Mouse (Mus musculus) liver (tissue): ENCODE measurements around the gene Tnfrsf26.
A peak's percentile ranks its signal among the peaks of the same experiment; 100 is the strongest.

Experiments
- DNase-seq: peaks from one replicate; pipeline ENCODE4 v3.0.0-alpha.2; 2020; ENCODE audit warnings: mixed read lengths

Tnfrsf26 gene

DNA sequence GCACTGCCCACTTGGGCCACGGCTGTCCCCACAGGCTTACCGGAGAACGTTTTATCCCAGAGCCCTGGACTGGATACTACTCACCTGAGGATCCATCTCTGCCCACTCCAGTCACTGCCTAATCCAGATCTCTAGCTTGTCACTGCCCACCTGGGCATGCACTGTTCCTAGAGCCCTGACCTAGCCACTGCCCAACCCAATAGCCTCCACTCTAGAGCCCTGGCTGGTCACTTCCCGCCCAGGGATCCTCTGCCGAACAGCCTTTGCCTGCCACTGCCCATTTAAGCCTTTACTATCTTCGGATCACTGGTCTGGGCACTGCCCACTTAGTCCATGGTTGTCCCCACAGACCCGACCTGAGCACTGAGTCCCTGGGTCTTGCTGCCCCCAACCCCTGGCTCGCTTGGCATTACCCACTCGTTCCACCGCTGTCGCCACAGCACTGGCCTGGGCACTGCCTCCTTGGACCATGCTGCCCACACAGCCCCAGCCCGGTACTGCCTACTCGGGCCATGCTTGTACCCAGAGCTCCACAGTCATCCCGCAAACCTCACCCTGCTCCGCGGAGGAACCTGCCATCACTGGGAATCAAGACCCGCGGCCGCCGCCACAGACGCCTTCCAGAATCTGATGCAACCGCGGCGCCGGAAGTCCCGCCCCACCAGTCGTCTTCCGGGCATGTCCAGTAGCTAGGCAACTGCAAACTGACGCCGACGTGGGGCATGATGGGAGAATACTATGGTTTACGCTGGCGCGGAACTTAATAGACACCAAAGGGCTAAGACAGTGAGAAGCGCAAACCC is 28.9 kb downstream of the Tnfrsf26 start, which contains the start of gene Cars:
TSS of gene Cars (minus strand) at position 663 of the 803 bp plus-strand sequence.
- DNase-seq, result peak; percentile 23

- DNase-seq, result no peak
Measured at GRCm38 (mm10) chr7:143594865-143595264, 33.7 kb downstream of the Tnfrsf26 start.

- DNase-seq, result no peak
Measured at GRCm38 (mm10) chr7:143592255-143592654, 36.3 kb downstream of the Tnfrsf26 start.

DNA sequence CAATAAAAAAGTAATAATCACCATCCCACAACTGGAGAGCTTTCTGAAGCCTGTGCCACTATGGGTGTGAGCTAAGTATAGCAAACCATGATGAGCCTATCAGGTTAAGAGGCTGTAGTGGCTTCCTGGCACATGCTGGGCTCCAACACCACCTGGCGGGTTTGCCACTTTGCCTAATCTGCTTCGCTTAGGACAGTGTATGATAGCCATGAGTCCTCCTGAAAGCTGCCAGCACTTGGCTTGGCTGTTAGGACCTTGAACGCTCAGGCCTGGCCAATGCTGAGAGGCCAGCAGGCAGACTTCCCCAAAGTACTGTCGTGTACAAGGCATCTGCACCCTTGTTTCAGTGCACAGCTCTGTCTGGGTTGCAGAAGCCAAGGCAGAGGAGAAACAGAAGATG is 40.5 kb downstream of the Tnfrsf26 start:
- DNase-seq, result no peak

- no peak for DNase-seq
Measured at GRCm38 (mm10) chr7:143587586-143587985, 40.9 kb downstream of the Tnfrsf26 start.

- DNase-seq, result peak; percentile 74
Measured at GRCm38 (mm10) chr7:143583956-143584355, 44.6 kb downstream of the Tnfrsf26 start.

DNA sequence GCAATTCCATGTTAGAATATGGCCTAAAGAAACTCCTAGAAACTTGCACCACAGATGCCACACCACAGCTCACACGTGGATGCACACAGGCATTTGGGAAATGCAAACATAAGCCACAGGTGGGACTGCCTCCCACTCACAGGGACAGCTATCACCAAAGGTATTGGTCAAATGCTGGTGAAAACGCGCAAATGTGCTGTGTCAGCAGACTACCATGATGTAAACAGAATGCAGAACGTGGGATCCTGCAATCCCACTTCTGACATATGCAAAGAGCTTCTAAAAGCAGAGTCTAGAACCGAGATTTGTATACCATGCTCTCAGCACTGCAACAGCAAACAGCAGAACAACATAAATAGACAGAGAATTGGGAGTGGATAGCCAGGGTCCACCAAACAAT is 45.5 kb downstream of the Tnfrsf26 start:
- no peak for DNase-seq

GRCm38 (mm10) chr7:143575751-143576150 is 52.8 kb downstream of the Tnfrsf26 start:
- no peak for DNase-seq

DNA sequence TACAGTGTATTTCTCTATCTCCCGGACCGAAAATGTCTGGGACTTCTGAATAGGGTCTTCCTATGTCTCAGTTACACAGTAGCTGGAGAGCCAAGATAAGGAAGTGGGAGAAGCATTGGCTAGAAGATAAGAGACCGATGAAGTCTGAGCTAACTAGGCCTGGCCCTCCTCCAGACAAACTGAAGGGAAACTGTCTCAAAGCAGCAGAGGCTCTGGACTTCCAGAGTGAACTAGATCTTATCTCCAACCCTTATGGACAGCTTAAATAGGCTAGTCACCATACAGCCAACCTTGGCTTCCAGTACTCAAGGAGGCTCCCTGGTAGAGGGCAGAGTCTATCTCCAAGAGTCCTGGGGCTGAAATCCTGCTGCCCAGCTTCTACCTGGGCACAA is 62.9 kb downstream of the Tnfrsf26 start:
- DNase-seq, result peak; percentile 62

- no peak for DNase-seq
Measured at GRCm38 (mm10) chr7:143565015-143565647, 63.4 kb downstream of the Tnfrsf26 start.

DNA sequence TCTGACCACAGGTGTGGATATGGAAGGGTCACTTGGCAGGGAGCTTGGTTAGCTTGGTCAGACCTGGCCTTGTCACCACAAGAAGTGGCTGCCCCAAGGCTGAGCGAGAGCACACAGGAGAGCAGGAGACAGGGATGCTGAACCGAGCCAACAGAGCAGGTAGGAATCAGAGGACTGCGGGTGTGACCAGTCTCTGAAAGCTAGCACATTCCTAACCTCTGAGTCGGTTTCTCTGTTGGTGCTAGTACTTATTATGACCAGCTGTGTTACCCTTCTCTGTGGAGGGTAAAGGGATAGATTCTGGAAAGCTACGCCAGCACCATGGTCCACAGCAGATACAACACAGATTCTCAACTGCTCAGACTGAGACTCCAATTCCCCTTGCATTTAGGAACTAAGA is 64.7 kb downstream of the Tnfrsf26 start:
- no peak for DNase-seq
